Mouse (Mus musculus) c-Kit-negative CD71-positive TER-119-positive erythroid progenitor cells, embryonic 14.5 days (primary cell): ENCODE data around the gene Usp7.

Experiments used
- DNase-seq: peaks from one replicate; pipeline ENCODE4 v3.0.0-alpha.2; 2013; ENCODE audit warnings: low read depth, low spot score

Usp7 gene

DNA sequence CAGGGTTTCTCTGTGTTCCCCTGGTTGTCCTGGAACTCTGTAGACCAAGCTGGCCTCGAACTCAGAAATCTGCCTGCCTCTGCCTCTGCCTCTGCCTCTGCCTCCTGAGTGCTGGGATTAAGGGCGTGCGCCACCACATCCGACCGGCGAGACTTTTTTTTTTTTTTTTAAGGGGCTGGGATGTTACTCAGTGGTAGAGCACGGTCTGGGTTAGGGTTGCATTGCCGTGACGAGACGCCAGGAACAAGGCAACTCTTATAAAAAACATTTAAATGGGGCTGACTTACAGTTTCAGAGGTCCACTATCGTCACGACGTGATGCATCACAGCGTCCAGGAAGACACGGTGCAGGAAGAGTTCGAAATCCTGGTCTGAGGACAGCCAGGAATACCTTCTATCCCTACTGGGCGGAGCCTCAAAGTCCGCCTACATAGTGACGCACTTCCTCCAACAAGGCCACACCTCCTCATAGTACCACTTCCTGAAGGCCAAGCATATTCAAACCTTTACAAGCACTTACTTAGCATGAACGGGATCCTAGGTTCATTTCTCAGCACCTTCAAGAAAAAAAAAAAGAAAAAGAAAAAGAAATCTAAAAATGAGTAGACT, at the start of gene Usp7:
Gene Usp7 (minus strand): TSS at position 360 of the 609 bp plus-strand sequence.
- DNase-seq = no peak

GRCm38 (mm10) chr16:8840557-8840956, 48.4 kb upstream of the Usp7 start:
- no peak for DNase-seq

GRCm38 (mm10) chr16:8838921-8839320, 46.8 kb upstream of the Usp7 start:
- no peak for DNase-seq

- DNase-seq = no peak
Observed at GRCm38 (mm10) chr16:8837595-8837994, 45.5 kb upstream of the Usp7 start.

DNA sequence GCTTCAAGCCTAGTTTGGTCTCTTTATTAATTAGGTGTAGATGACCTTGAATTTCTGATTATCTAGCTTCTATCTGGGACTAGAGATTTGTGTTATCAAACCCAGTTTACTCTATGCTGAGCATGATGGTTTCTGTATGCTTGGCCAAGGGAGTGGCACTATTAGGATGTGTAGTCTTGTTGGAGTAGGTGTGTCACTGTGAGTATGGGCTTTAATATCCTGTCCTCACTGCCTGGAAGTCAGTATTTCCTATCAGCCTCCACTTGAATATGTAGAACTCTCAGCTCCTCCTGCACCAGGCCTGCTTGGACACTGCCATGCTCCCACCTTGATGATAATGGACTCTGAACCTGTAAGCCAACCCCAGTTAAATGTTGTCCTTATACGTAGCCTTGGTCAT, 44.8 kb upstream of the Usp7 start:
- DNase-seq = no peak

- no peak for DNase-seq
Observed at GRCm38 (mm10) chr16:8831241-8831640, 39.1 kb upstream of the Usp7 start.

DNA sequence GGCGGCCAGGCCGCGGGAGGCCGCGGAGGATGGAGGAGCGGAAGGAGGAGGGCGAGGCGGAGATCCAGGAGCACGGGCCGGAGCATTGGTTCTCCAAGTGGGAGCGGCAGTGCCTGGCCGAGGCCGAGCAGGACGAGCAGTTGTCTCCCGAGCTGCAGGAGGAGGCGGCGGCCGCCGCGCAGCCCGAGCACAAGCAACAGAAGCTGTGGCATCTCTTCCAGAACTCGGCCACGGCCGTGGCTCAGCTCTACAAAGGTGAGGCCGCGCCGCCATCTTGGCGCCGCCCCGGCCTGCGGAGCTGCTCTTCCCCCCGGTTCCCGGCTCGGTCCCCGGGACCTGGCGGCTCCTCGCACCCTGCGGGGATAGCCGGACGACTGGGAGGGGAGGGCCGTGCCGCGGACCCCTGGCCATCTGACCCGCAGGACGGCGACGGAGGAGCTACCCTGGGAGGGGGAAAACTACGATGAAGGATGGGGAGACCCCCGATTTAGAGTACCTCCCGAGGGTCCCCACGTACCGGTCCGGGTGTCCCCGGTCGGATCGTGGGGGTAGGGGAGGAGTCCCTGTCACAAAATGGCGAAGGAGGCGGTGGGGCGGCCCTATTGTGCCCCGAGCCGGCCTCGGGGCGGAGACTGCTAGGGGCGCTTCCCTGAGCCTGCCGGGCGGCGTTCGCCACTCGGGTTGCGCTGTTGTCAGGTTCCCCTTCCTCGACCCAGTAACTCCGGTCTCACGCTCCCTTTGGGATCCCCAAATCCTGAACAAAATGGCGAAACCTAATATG, 38.5 kb upstream of the Usp7 start:
- no peak for DNase-seq

DNA sequence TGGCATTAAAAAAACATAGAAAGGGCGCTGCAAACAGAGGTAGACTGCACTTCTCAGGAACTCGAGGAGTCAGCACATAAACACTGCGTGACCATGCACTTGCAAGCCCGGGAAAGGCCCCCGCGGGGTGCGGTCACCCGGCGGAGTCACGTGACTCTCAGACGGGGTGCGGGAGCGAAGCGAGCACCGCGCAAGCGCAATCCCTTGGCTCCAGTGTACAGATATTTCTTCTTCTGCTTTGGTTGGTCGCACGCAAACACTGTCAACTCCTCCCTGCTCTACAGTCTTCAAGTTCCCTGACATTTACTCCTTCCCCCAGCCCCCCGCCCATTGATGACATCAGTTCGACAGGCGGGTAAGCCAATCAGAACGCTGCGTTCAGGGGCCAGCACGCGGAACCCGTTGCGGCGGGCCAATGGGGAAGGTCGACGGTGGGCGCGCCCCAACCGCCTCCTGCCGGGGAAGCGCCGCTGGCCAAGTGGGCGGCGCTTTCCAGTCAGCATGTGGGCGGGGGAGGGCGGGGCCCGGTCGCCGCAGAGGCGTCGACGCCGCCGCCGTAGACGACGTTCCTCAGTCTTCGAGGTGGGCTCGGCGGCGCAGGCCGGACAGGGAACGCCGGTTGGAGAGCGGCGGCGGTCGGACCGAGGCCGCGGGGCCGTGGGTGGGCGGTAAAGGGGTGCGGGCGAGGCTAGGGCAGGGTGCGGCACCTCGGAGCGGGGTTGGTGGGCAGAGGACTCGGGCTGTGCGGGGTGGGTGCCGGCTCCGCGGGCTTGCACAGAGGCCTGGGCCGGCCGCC, 37.7 kb upstream of the Usp7 start, which contains the start of gene 1810013L24Rik:
Gene 1810013L24Rik (plus strand): TSS at position 537 of the 796 bp plus-strand sequence.
- DNase-seq = peak; percentile 97

DNA sequence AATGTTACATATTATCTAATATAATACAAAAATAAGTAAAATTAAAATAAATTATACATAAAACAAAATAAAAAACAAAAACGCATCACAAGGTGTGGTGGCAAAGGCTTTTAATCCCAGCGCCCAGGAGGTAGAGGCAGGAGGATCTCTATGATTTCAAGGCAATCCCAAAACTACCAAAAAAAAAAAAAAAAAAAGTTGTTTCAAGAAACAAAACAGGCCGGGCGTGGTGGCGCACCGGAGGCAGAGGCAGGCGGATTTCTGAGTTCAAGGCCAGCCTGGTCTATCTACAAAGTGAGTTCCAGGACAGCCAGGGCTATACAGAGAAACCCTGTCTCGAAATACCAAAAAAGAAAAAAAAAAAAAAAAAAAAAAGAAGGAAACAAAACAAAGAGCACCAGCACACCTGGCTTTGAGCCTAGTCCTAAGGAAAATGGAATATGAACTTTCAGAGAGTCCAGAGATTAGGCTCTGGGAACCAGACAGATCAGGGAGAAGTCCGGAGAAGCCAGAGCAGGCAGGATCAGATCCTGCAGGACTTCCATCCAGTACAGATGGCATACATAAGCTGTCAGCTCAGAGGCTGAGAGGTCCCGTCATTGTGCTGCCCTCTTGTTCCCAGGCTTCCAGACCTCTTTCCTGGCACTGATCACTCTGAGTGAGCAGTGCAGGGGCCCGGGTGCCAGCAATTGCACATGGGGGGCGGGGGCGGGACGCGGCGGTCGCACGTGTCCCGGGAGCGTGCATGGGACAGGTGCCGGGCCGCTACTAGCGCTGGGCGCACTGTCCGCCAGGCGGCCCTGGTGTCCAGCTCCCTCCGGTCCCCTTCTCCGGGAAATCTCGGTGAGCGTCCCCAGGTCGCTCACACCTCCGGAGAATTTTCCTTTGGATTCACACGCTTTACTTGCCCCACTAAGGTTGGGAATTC, 36.8 kb upstream of the Usp7 start:
- no peak for DNase-seq

GRCm38 (mm10) chr16:8827366-8827765, 35.3 kb upstream of the Usp7 start:
- DNase-seq = no peak

DNA sequence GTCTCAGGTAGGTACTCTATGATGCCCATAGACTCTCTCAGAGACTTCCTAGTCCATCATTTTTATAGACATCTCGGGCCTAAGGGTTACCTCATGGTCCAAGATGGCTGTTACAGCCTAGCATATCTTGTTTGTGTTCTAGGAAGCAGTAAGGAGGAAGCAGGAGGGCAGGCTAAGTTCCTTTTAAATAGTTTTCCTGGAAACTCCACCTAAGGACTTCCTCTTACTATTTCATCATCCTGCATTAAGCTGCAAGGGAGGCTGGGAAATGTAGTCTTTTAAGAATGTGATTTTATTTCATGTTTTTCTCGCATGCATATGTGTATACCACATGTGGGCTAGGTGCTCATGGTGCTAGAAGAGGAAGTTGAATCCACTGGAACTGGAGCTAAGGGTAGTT, 31.6 kb upstream of the Usp7 start:
- peak; percentile 73 for DNase-seq

GRCm38 (mm10) chr16:8822586-8822985, 30.5 kb upstream of the Usp7 start:
- no peak for DNase-seq

DNA sequence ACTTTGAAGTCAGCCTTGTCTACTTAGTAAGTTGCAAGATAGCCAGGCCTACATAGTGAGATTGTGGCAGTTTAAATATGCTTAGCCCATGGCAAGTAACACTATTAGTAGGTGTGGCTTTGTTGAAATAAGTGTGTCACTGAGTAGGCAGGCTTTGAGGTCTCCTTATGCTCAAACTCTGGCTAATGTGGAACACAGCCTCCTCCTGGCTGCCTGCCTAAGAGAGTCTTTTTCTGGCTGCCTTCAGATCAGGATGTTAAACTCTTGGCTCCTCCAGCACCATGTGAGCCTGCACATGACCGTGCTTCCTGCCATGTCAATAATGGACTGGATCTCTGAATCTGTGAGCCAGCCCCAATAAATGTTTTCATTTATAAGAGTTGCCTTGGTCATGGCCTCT, 29.3 kb upstream of the Usp7 start:
- DNase-seq = no peak

DNA sequence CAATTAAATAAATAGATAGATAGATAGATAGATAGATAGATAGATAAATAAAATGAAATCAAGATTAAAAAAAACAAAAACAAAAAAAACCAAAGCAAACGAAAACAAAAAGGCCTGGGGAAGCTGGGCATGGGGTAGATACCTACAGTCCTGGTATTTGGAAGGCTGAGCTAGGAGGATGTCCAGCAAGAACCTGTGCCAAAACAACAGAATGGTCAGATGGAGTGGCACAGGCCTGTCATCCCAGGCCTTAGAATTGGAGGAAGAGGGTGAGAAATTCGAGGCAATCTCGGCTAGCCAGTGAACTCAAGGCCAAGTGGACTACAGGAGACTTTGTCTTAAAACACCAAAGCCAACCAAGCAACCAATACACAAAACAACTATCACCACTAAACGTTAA, 25.8 kb upstream of the Usp7 start:
- DNase-seq = no peak

GRCm38 (mm10) chr16:8810399-8811127, 18.5 kb upstream of the Usp7 start:
- peak; percentile 100 for DNase-seq

- DNase-seq = peak; percentile 71
Observed at GRCm38 (mm10) chr16:8806703-8807102, 14.6 kb upstream of the Usp7 start.

DNA sequence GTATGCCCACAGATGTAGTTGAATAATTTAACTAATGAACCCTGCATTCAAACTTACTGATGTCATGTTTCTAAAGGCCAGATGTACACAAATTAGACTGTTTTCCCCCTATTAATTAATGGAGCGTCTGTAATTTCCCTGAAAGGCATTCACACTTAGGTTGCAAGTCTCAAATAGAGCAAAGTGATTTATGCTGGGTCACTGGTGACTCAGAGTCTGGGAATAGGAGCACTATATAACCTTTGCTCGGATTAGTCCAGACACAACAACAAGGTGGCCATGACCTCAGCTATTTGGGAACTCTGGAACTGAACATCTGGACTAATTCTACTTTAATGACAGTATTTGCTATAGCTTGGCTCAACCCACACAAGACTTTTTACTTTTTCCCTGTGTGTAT, 3.8 kb upstream of the Usp7 start:
- DNase-seq = no peak

- no peak for DNase-seq
Observed at GRCm38 (mm10) chr16:8794952-8795351, 2.8 kb upstream of the Usp7 start.

GRCm38 (mm10) chr16:8790886-8791285, 1.2 kb downstream of the Usp7 start:
- no peak for DNase-seq

DNA sequence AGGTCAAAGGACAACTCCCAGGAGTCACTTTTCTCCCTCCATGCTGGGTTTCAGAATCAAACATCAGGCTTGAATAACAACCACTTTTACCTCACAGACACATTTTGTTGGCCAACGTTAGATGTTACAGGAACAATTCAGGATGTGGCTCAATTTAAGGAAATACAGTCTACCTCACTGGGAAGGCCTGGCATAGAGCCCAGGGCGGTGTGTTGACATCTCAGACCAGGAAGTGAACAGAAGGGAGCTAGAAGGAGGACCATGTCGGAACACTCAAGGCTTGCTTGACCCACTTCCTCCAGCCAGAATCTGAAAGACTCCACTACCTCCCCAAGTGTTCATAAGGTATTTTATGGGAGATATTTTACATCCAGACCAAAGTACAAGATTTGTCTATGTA, 7.4 kb downstream of the Usp7 start:
- DNase-seq = no peak
